Mouse (Mus musculus): ENCODE data around the gene Kcnip4.

GRCm38 (mm10) chr5:48412261-48412660, 1112.4 kb downstream of the Kcnip4 start:
- TF ChIP-seq GATA1 (IDR thresholded peaks at IDR 0.05; ENCODE audit: low read length) (no peak), TAL1 (IDR thresholded peaks at IDR 0.05; ENCODE audit: low read length) (no peak)
